Mouse (Mus musculus) CD4-positive, CD25-positive, alpha-beta regulatory T cell, adult 4 months (primary cell): ENCODE measurements around the gene Clec4g. TPM values are rescaled to one million over a fixed set of nuclear protein-coding genes. Genes with fewer than 3 reads are reported as not detected.
"Not testable (repeated sequence)": the region's sequence is repeated elsewhere in the genome, so short reads cannot be mapped to it uniquely, and the experiment has no call there.

Experiments
- ATAC-seq: one replicate; pipeline ENCODE4 v1.8.0; 2017
- polyA plus RNA-seq, 2 experiments: library from polyadenylated mRNA; unstranded; fragments of 100-300 nt; shearing (Covaris generic); gene quantifications; one replicate each; pipeline ENCODE4 v1.2.1; 2017

Gene Clec4g
- polyA plus RNA-seq: not detected

- ATAC-seq: no peak
Measured at GRCm38 (mm10) chr8:3720551-3720950, at the start of gene Clec4g. Gene Clec4g (minus strand): TSS chr8:3720651.

DNA sequence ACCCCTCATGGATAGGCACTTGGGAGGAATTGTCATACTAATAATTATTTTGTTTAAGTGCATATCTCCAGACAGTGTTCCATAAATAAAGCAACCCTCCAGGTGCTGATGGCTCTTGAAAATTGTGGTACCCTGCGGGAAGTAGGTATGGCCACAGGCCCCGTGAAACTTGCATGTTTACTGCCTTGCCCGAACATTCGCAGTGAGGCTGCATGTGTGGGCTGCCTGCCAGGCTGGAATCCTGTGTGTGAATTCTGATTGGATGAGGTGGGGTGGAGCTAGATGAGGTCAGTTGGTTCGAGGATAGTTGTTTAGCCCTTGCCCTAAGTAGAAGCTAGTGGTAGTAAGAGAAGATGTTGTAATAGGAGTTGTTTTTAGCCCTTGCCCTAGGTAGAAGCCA is 48.2 kb upstream of the Clec4g start:
- not testable (repeated sequence) for ATAC-seq

- ATAC-seq: peak; percentile 96
Measured at GRCm38 (mm10) chr8:3754261-3754850, 33.9 kb upstream of the Clec4g start.

GRCm38 (mm10) chr8:3748761-3749160 is 28.3 kb upstream of the Clec4g start, which contains the start of gene Cd209a:
Gene Cd209a (minus strand): TSS chr8:3748984.
- ATAC-seq: no peak

- ATAC-seq: no peak
Measured at GRCm38 (mm10) chr8:3736947-3737346, 16.5 kb upstream of the Clec4g start.

DNA sequence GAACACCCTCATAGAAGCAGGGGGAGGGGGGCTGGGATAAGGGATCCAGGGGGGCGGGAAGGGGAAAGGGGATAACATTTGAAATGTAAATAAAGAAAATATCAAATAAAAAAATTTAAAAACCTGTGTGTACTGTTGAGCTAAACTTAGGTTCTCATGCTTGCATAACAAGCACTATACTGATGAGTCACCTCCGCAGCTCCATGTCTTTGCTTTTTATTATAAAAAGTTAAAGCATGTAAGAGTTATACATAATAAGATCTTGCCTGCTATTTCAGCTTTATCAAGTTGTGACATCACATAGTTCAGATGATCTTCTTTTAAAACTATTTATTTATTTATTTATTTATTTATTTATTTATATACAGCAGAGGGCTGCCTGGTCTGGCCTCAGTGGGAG is 15.1 kb upstream of the Clec4g start:
- ATAC-seq: no peak

- ATAC-seq: no peak
Measured at GRCm38 (mm10) chr8:3734084-3734483, 13.6 kb upstream of the Clec4g start.

- ATAC-seq: no peak
Measured at GRCm38 (mm10) chr8:3721041-3721440, 590 bp upstream of the Clec4g start.

DNA sequence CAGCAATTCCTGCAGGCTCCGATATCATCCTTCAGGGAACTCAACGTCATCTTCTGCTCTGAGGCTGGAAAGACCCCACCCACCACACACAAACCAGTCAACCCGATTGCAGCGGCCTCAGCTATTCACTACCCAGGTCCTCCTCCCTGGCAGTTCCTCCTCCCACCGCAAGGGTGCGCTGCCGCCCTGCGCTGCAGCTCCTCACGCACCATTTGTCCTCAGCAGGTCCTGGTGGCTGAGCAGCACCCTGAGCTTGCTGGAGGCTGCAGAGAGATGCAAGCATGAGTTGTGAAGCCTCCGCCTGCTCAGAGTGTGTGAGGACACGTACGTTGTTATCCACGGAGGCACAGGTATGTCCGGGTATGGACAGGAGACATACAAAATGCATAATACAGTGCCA is 1.9 kb downstream of the Clec4g start:
- peak; percentile 54 for ATAC-seq

DNA sequence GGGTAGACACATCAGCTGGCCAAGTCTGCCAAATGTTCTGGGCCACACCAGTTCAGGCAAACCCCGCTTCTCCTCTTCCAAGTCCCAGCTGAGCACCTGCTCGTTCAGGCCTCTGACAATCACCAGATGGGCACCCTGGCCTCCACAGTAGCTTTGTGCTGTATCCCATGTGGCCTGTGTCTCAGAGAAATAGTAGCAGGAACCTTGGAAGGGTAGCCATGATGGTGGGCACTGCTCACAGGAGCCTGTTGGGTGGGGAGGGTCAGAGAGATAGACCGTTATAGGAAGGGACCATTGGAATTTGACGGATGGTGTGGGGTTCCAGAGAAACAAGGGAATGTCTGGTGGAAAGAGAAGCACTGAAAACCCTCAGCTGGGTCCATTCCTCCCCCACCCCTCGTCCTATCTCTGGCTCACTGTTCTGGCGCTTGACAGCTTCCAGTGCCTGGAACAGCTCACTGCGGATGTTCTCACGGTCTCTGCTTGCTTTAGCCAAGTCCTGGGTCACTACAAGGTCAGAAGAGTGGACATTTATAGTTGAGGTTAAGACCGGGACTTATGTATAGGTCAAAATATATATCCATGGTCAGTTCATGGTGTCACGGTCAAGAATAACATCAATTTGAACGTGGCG is 3.0 kb downstream of the Clec4g start:
- ATAC-seq: no peak

- no peak for ATAC-seq
Measured at GRCm38 (mm10) chr8:3711646-3712045, 8.8 kb downstream of the Clec4g start.

GRCm38 (mm10) chr8:3710312-3710711 is 10.1 kb downstream of the Clec4g start:
- no peak for ATAC-seq

- no peak for ATAC-seq
Measured at GRCm38 (mm10) chr8:3707611-3708010, 12.8 kb downstream of the Clec4g start.

GRCm38 (mm10) chr8:3705711-3706110 is 14.7 kb downstream of the Clec4g start:
- no peak for ATAC-seq

DNA sequence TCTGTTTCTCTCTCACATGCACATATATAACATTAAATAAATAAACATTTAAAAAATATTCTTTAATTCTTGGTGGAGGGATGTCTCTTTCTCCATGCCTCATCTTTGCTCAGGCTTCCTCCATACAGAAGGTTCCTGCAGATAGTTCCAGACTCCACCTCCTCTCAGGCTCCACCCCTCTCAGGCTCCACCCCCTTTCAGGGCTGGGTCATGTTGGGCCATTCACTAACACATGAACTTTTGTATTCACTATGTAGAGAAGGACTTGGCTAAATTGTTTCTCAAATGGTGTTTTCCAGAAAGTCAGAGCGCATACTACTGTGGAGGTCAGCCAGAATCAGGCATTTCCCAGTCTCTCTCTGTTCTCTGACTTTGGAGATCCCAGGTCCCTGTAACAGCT is 19.0 kb downstream of the Clec4g start:
- ATAC-seq: no peak

DNA sequence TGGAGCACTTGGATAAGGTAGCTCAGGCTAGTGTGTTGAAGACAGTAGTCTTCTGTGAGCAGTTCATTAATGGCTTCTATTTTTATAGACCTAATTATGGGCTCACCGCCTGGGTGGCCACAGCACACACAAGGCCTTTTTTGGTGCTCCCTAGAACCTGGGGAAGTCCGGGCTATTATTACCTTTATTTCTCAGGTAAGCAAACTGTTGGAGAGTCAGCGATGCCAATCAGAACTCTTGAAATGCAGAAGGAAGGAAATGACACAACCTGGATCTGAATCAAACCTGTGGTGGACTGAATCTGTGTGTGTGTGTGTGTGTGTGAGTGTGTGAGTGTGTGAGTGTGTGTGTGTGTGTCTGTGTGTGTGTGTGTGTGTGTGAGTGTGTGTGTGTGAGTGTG is 26.3 kb downstream of the Clec4g start, which contains the start of gene Fcer2a:
Gene Fcer2a, minus strand, starts transcription at position 55 of the 400 bp plus-strand sequence.
- no peak for ATAC-seq

- ATAC-seq: no peak
Measured at GRCm38 (mm10) chr8:3690774-3691173, 29.7 kb downstream of the Clec4g start.

- ATAC-seq: no peak
Measured at GRCm38 (mm10) chr8:3687537-3687936, 32.9 kb downstream of the Clec4g start.

GRCm38 (mm10) chr8:3685422-3685821 is 35.0 kb downstream of the Clec4g start:
- no peak for ATAC-seq

DNA sequence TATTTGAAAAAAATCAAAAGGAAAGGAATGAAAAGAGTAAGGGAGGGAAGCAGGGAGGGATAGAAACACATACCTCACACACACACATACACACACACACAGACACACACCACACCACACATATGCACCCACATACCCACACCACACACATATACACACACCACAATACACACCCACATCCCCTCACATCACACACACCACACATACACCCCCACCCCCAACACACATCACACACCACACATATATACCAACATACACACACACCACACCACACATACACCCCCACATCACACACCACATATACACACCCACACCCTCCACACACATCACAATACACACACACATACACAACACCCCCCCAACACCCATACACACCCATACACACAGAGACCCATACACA is 35.9 kb downstream of the Clec4g start:
- no peak for ATAC-seq

DNA sequence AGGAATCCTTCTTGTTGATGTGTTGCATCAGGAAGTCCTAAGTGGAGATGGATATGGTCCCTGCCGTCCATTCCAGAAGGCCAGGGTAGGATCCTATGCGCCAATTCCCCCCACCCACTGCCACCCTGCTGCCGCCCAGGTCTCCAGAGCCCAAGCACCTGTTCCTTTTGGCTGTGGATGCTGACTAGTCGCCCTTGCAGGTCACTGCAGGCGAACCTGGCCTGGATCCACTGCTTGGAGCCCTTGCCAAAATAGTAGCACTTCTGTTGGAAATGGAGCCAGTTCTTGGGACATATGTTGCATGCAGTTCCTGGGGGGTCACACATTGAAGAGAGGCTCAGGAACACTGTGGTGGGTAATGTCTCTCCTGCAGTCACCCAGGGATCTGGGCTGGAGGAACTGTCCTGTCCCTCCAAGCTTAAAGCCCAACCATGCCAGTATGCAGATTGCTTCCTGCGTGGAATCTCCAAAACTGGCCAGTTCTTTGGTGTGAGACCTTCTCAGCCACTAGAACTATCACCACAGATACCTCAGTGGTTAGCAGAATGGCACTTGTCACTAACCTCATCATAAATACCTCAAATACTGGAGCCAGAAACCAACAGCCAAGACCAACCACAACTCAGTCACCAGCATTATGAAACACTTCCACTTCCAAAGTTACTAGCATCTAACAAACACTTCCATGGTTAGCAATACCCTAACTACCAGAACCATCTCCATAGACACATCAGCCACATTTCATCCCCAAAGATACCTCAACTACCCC is 36.9 kb downstream of the Clec4g start:
- no peak for ATAC-seq

GRCm38 (mm10) chr8:3682435-3682834 is 38.0 kb downstream of the Clec4g start:
- no peak for ATAC-seq

DNA sequence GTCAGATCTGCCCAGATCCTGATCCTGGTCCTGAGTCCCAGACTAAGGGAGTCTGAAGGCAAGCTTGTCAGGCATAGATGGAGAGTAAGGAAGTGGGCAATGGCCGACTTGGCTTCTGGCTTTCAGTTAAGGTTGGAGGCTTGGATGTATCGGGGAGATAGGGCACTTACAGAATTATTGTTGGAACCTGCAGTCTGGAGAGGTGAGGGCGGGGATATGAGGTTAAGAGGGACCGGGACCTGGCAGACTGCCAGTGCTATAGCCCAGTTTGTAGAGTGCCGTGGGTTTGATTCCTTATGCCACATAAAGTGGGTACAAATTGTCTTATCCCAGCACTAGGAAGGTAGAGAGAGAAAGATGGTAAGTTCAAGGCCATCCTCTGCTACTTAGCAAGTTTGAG is 40.8 kb downstream of the Clec4g start:
- no peak for ATAC-seq

DNA sequence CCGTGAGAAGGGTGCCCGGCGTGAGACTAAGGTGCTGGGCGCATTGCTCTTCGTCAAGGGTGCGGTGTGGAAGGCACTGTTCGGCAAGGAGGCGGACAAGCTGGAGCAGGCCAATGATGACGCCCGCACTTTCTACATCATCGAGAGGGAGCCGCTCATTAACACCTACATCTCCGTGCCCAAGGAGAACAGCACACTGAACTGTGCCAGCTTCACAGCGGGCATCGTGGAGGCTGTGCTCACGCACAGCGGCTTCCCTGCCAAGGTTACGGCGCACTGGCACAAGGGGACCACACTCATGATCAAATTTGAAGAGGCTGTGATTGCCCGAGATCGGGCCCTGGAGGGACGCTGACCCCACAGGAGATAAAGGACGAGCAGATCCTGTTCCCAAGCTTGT is 41.2 kb downstream of the Clec4g start:
- no peak for ATAC-seq
